Mouse (Mus musculus): ENCODE measurements at regions not wholly inside any gene's neighbourhood (a gene's known extent, or its start where the extent isn't known, plus 50 kb on each side); places are given as distances from the start of the nearest gene placed in this dataset.

- Histone ChIP-seq H3K9ac (ENCODE audit: insufficient read depth, low read depth, low read length, poor library complexity, severe bottlenecking) (no peak overlapping the region), H3K27ac (ENCODE audit: insufficient read depth, low read depth, low read length, poor library complexity, severe bottlenecking) (no peak overlapping the region), H3K4me1 (ENCODE audit: control insufficient read depth in 2 of 2, insufficient read depth in 2 of 2, low read length in 2 of 2, poor library complexity in 1 of 2) (no peaks in the 10 kb centered on the region; a peak in 1 of 4 replicates), H3K9me3 (ENCODE audit: control insufficient read depth, insufficient read depth, low read depth, low read length) (no peaks in the 10 kb centered on the region), H3K4me3 (ENCODE audit: insufficient read depth in 1 of 2, low read depth in 1 of 2, low read length in 2 of 2, poor library complexity in 1 of 2, severe bottlenecking in 1 of 2) (no peak overlapping the region), H3K36me3 (ENCODE audit: control insufficient read depth, insufficient read depth, low read length, poor library complexity, severe bottlenecking) (no peaks in the 10 kb centered on the region)
- in situ Hi-C loops (cut with MboI; ENCODE audit: low sequenced_read_pairs in 2 of 2, unreplicated experiment in 2 of 2) = loop anchor here in 1 of 2 experiments (10.0 kb wide), 1 partner anchor 138 kb away; the partner anchor contains the start of gene Arl4c
- no peak for DNase-seq (ENCODE audit: low read depth, low spot score)
- no peak for TF ChIP-seq ZC3H11A (IDR thresholded peaks at IDR 0.05; ENCODE audit: borderline replicate concordance, low read depth, low read length)
- no peak for TF ChIP-seq CHD2 (IDR thresholded peaks at IDR 0.05; ENCODE audit: low read depth, low read length)
- TF ChIP-seq ZNF384 (IDR thresholded peaks at IDR 0.05; ENCODE audit: low read depth, low read length) = no peak
- no peak for TF ChIP-seq HCFC1 (IDR thresholded peaks at IDR 0.05; ENCODE audit: borderline replicate concordance, insufficient read depth, low read length)
- TF ChIP-seq MAFK (IDR thresholded peaks at IDR 0.05; ENCODE audit: insufficient read depth, low read depth, low read length) = no peak
Measured at GRCm38 (mm10) chr1:88567198-88567597, 57.3 kb upstream of the Glrp1 start.

GRCm38 (mm10) chr1:88566426-88566825, 56.6 kb upstream of the Glrp1 start:
- no peaks in the 10 kb centered on the region for H3K36me3 ChIP-seq (ENCODE audit: control insufficient read depth, insufficient read depth, low read length, poor library complexity, severe bottlenecking)
- H3K27ac ChIP-seq (ENCODE audit: insufficient read depth, low read depth, low read length, poor library complexity, severe bottlenecking) = no peak overlapping the region
- in situ Hi-C loops (cut with MboI; ENCODE audit: low sequenced_read_pairs in 2 of 2, unreplicated experiment in 2 of 2) = loop anchor here in 1 of 2 experiments (10.0 kb wide), 1 partner anchor 138 kb away; the partner anchor contains the start of gene Arl4c
- H3K9me3 ChIP-seq (ENCODE audit: control insufficient read depth, insufficient read depth, low read depth, low read length) = no peaks in the 10 kb centered on the region
- no peak overlapping the region for H3K4me3 ChIP-seq (ENCODE audit: insufficient read depth in 1 of 2, low read depth in 1 of 2, low read length in 2 of 2, poor library complexity in 1 of 2, severe bottlenecking in 1 of 2)
- TF ChIP-seq CHD2 (IDR thresholded peaks at IDR 0.05; ENCODE audit: low read depth, low read length) (no peak), MAFK (IDR thresholded peaks at IDR 0.05; ENCODE audit: insufficient read depth, low read depth, low read length) (no peak), HCFC1 (IDR thresholded peaks at IDR 0.05; ENCODE audit: borderline replicate concordance, insufficient read depth, low read length) (no peak), ZNF384 (IDR thresholded peaks at IDR 0.05; ENCODE audit: low read depth, low read length) (no peak), ZC3H11A (IDR thresholded peaks at IDR 0.05; ENCODE audit: borderline replicate concordance, low read depth, low read length) (no peak)
- H3K4me1 ChIP-seq (ENCODE audit: control insufficient read depth in 2 of 2, insufficient read depth in 2 of 2, low read length in 2 of 2, poor library complexity in 1 of 2) = no peaks in the 10 kb centered on the region; a peak in 1 of 4 replicates
- DNase-seq (ENCODE audit: low read depth, low spot score) = no peak
- no peak overlapping the region for H3K9ac ChIP-seq (ENCODE audit: insufficient read depth, low read depth, low read length, poor library complexity, severe bottlenecking)

- TF ChIP-seq HCFC1 (IDR thresholded peaks at IDR 0.05; ENCODE audit: borderline replicate concordance, insufficient read depth, low read length) = no peak
- no peak for TF ChIP-seq MAFK (IDR thresholded peaks at IDR 0.05; ENCODE audit: insufficient read depth, low read depth, low read length)
- no peak for TF ChIP-seq ZNF384 (IDR thresholded peaks at IDR 0.05; ENCODE audit: low read depth, low read length)
- no peak for TF ChIP-seq ZC3H11A (IDR thresholded peaks at IDR 0.05; ENCODE audit: borderline replicate concordance, low read depth, low read length)
- no peak for TF ChIP-seq CHD2 (IDR thresholded peaks at IDR 0.05; ENCODE audit: low read depth, low read length)
- H3K27ac ChIP-seq (ENCODE audit: insufficient read depth, low read depth, low read length, poor library complexity, severe bottlenecking) = no peak overlapping the region
Measured at GRCm38 (mm10) chr1:88564825-88565224, 55.0 kb upstream of the Glrp1 start.

GRCm38 (mm10) chr1:88562361-88562760, 52.5 kb upstream of the Glrp1 start:
- Histone ChIP-seq H3K9me3 (ENCODE audit: control insufficient read depth, insufficient read depth, low read depth, low read length) (no peaks in the 10 kb centered on the region), H3K4me1 (ENCODE audit: control insufficient read depth in 2 of 2, insufficient read depth in 2 of 2, low read length in 2 of 2, poor library complexity in 1 of 2) (no peaks in the 10 kb centered on the region; a peak in 1 of 4 replicates), H3K4me3 (ENCODE audit: insufficient read depth in 1 of 2, low read depth in 1 of 2, low read length in 2 of 2, poor library complexity in 1 of 2, severe bottlenecking in 1 of 2) (no peak overlapping the region), H3K27ac (ENCODE audit: insufficient read depth, low read depth, low read length, poor library complexity, severe bottlenecking) (no peak overlapping the region), H3K9ac (ENCODE audit: insufficient read depth, low read depth, low read length, poor library complexity, severe bottlenecking) (no peak overlapping the region), H3K36me3 (ENCODE audit: control insufficient read depth, insufficient read depth, low read length, poor library complexity, severe bottlenecking) (no peaks in the 10 kb centered on the region)
- in situ Hi-C loops (cut with MboI; ENCODE audit: low sequenced_read_pairs in 2 of 2, unreplicated experiment in 2 of 2) = loop anchor here in 1 of 2 experiments (10.0 kb wide), 1 partner anchor 142 kb away; the partner anchor contains the start of gene Arl4c
- no peak for TF ChIP-seq CHD2 (IDR thresholded peaks at IDR 0.05; ENCODE audit: low read depth, low read length)
- TF ChIP-seq ZC3H11A (IDR thresholded peaks at IDR 0.05; ENCODE audit: borderline replicate concordance, low read depth, low read length) = peak; percentile 99
- peak; percentile 68 for DNase-seq (ENCODE audit: low read depth, low spot score)

More at GRCm38 (mm10) chr1:88564825-88565224, 55.0 kb upstream of the Glrp1 start:
- no peaks in the 10 kb centered on the region for H3K9me3 ChIP-seq (ENCODE audit: control insufficient read depth, insufficient read depth, low read depth, low read length)
- H3K36me3 ChIP-seq (ENCODE audit: control insufficient read depth, insufficient read depth, low read length, poor library complexity, severe bottlenecking) = no peaks in the 10 kb centered on the region
- H3K9ac ChIP-seq (ENCODE audit: insufficient read depth, low read depth, low read length, poor library complexity, severe bottlenecking) = no peak overlapping the region
- no peaks in the 10 kb centered on the region; a peak in 1 of 4 replicates for H3K4me1 ChIP-seq (ENCODE audit: control insufficient read depth in 2 of 2, insufficient read depth in 2 of 2, low read length in 2 of 2, poor library complexity in 1 of 2)
- in situ Hi-C loops (cut with MboI; ENCODE audit: low sequenced_read_pairs in 2 of 2, unreplicated experiment in 2 of 2) = loop anchor here in 1 of 2 experiments (10.0 kb wide), 1 partner anchor 140 kb away; the partner anchor contains the start of gene Arl4c
- DNase-seq (ENCODE audit: low read depth, low spot score) = no peak
- no peak overlapping the region for H3K4me3 ChIP-seq (ENCODE audit: insufficient read depth in 1 of 2, low read depth in 1 of 2, low read length in 2 of 2, poor library complexity in 1 of 2, severe bottlenecking in 1 of 2)

Data from ES-E14 (cell line).